Mouse (Mus musculus) pancreas, adult 10 weeks (tissue): ENCODE measurements around the gene Olfr1248. TPM values are rescaled to one million over a fixed set of nuclear protein-coding genes. Genes with fewer than 3 reads are reported as not detected.

ENCODE experiments used
- polyA plus RNA-seq: library from polyadenylated mRNA; stranded (reverse); fragments of 350-450 nt; fragmentation: Illumina TruSeq; extraction: RNeasy Lipid Tissue Mini Kit (QIAGEN cat#74804); gene quantifications from one replicate; pipeline ENCODE4 v1.2.3, GENCODE M21; 2015; ENCODE audit warnings: low read depth, low replicate concordance; ENCODE audit not compliant: insufficient read depth

Olfr1248 gene
- not detected for polyA plus RNA-seq

DNA sequence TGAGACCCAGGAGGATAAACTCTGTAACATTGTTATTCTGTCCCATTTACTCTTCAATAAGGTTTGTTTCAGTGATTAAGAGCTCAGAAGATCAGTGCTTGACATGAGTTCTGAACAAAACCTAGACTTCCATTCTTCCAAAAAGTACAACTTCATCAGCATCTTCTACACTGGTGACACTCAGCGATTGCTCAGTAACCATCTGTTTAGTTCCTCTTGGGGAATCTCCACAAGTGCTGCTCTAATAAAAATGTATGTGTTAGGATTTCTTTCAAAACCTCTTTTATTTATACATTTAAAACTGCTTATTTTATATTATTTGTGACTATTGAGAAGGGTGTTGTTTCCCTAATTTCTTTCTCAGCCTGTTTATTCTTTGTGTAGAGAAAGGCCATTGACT lies at the start of gene Olfr1248:
Olfr1248 (minus strand) TSS at position 101 of the 400 bp plus-strand sequence.

DNA sequence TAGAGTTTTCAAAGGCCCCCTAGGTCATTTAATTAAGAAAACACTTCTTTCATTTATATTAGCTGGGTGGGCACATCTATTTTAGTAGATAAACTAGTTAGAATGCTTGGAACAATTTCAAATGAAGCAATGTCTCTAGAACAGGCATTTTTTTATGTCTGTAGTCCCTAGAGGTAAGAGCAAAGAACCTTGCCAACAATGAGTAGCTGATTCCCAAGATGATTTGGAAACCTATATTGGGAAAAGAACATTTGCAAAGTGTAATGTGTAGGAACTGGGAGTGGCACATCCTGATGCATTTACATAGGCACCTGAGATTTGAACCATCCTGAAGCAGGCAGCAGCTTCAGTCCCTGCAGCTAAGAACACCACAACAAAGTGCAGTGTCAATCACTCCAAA lies 43.3 kb upstream of the Olfr1248 start, which contains the start of gene Olfr1250:
Olfr1250 (minus strand) TSS at position 101 of the 400 bp plus-strand sequence.

DNA sequence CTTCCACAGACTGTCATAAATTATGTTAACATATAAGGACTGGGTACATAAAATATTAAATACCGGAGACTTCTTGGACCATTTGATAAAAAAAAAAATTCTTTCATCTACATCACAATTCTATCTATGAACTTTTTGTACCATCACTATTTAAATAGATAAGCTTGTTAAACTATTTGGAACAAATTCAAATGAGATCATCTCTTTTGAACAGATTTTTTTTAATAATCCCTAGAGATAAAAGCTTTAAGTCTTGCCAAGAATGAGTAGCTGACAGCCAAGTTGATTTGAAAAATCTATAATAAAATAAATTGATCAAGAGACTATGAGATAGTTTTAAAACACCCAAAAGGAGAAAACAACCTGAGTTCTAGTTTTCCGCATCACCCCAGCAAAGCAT lies 16.8 kb upstream of the Olfr1248 start, which contains the start of gene Olfr1249:
Olfr1249 (minus strand) TSS at position 101 of the 400 bp plus-strand sequence.

DNA sequence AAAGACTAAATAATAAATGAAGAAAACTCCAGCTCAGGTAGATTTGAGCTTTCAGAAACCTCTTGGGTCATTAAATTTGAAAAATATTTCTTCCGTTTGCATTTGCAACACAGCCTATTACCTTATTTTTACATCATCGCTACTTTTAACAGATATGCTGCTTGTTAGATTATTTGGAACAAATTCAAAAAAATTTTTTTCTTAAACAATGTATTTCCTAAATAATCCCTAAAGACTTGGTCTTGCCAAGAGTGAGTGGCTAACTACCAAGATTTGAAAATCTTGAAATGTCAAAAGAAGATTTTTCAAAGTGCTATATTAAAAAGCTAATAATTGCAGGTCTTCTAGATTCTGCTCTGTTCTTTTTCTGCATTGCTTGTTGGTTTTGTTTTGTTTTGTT lies 4.0 kb downstream of the Olfr1248 start, which contains the start of gene Olfr1247:
Olfr1247 (minus strand) TSS at position 101 of the 400 bp plus-strand sequence.

DNA sequence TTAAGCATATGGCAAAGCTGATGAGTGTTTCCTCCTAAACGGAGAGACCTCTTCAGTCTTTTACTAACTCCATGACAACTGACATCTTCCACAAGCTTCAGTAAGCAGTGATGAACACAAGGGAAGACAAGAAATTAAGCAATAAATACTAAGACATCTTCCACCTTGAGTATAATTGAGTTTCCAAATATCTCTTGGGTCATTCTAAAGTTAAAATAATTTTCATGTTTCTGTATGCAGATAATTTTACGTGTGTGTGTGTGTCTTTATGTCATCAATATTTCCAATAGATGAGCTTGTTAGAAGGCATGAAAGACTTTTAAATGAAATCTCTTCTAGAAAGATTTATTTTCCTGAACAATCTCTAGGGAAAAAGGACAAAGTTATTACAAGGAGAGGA lies 25.0 kb downstream of the Olfr1248 start, which contains the start of gene Olfr1246:
Olfr1246 (minus strand) TSS at position 101 of the 400 bp plus-strand sequence.

DNA sequence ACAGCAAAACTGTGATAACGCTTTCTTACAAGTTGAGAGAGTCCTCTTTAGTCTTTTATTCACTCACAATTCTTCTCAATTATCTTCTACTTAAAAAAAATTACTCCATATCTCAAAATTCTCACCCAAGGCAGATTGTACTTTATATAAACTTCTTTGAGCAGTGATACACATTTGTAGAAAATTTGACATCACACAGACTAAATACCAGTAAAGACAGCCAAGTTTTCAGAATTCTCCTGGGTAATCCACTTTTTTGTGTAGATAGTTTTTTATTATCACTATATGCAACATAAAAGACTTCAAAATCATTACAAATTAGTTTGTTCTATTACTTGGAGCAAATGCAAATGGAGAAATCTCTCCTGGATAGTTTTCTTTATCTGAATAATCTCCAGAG lies 39.7 kb downstream of the Olfr1248 start, which contains the start of gene Olfr1245:
Olfr1245 (minus strand) TSS at position 101 of the 400 bp plus-strand sequence.

Other genes with a start within 250 kb of the Olfr1248 start
- gene Olfr1238, start 208.6 kb downstream of the Olfr1248 start, polyA plus RNA-seq = not detected
- not detected for gene Olfr1239, start 197.8 kb downstream of the Olfr1248 start, polyA plus RNA-seq
- gene Olfr1240, start 175.2 kb downstream of the Olfr1248 start, polyA plus RNA-seq = not detected
- not detected for gene Olfr1241, start 131.1 kb downstream of the Olfr1248 start, polyA plus RNA-seq
- not detected for gene Olfr1242, start 119.9 kb downstream of the Olfr1248 start, polyA plus RNA-seq
- gene Olfr1243, start 86.8 kb downstream of the Olfr1248 start, polyA plus RNA-seq = not detected
- gene Olfr1245, start 39.8 kb downstream of the Olfr1248 start, polyA plus RNA-seq = not detected
- not detected for gene Olfr1246, start 25.1 kb downstream of the Olfr1248 start, polyA plus RNA-seq
- gene Olfr1247, start 4.1 kb downstream of the Olfr1248 start, polyA plus RNA-seq = not detected
- gene Olfr1249, start 16.7 kb upstream of the Olfr1248 start, polyA plus RNA-seq = not detected
- not detected for gene Olfr1250, start 43.2 kb upstream of the Olfr1248 start, polyA plus RNA-seq
- gene Olfr1251, start 53.7 kb upstream of the Olfr1248 start, polyA plus RNA-seq = not detected
- gene Olfr1252, start 106.8 kb upstream of the Olfr1248 start, polyA plus RNA-seq = not detected
- not detected for gene Olfr1253, start 138.8 kb upstream of the Olfr1248 start, polyA plus RNA-seq
- not detected for gene Olfr1254, start 175.4 kb upstream of the Olfr1248 start, polyA plus RNA-seq
- not detected for gene Olfr1255, start 193.8 kb upstream of the Olfr1248 start, polyA plus RNA-seq
- gene Olfr1256, start 223.3 kb upstream of the Olfr1248 start, polyA plus RNA-seq = not detected
- gene Olfr48, start 230.0 kb upstream of the Olfr1248 start, polyA plus RNA-seq = not detected